Mouse (Mus musculus) yolk sac, embryonic 10.5 days (tissue): ENCODE results near the gene Pla2g7.

Source experiments
- DNase-seq: peaks from one replicate; pipeline ENCODE4 v3.0.0-alpha.2; 2017; ENCODE audit warnings: low spot score

Gene Pla2g7

DNA sequence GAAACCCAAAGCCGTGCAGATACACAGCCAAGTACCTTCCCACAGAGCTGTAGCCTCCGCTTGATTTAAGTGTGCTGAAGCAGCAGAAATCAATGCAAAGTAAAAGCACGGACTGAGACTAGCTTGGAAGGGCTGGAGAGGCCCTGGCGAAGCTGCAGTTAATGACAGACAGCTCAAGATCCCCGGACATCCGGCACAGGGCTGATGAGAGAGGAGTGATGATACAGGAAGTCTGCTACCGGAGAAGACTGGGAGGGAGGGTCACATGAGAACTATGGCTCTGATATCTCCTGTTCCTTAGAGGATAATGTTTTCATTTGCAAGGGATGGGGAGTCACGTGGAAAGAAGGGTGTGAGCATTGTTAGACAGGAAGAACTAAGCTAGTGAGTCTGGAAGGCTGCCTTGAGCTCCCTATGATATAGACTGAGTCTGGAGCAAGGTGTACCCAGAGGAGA lies 13.1 kb downstream of the Pla2g7 start:
- peak; percentile 35 for DNase-seq

DNA sequence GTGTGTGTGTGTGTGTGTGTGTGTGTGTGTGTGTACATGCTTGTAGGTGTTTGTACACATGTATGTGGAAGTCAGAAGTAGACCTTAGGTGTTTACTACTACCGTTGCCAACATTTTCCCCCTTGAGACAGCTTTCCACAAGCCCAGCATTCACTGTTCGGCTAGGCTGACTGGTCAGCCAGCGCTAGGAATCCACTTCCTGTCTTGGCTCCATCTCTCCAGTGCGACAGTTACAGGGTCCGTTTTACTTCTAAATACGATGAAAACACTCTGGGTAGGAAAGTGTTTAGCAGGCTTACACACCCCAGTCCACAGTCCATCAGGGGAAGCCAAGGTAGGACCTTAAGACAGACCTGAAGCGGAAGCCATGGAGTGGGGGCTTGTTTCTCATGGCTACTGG lies 16.9 kb downstream of the Pla2g7 start:
- DNase-seq, result no peak

DNA sequence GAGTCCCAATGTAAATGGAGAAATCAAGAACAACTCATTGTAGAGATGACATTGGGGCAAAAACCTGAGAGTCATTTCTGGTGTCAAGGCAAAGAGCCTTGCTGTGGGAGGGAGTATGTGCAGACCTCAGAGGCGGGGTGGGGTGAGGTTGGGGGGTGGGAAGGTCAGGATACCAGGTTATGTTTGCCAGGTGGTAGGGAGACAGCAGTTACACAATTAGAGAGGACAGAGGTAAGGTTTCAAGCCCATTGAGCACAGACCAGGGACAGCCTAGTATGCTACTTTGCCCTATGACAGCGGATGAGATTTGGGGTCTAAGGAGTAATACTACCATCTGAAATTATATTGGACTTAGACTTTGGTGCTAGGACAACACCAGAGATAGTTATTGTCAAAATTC lies 19.4 kb downstream of the Pla2g7 start:
- DNase-seq, result no peak

DNA sequence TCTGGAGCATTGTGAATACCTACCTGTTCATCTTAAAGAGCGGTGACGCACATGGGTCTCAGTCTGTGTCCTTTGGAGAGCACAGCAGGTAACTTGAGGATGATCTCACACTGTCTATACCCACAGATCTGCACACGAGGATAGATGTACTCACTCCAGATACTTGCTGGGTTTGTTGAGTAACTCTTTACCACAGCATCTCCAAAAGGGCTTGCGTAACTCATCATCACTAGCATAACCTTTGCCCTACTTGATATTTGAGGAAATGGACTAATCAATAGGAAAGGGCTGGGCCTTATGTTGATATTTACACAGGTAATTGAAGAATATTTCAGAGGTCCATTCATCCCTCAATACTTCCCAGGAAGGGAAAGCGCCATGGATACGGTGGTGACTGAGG lies 21.9 kb downstream of the Pla2g7 start:
- DNase-seq, result no peak

DNA sequence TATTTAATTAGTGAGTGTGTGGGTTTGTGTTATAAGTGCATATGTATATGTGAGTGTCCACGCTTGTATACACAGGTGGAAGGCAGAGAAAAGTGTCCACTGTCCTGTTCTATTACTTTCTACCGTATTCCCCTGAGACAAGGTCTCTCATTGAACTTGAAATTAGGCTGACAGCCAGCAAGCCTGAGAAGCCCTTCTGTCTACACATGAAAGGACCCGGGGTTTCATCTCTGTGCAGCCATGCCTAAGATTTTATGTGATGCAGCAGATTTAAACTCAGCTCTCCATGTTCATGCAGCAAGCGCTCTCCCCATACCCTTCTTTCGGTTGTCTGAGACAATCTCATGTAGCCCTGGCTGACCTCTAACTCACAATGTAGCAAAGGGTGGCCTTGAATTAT lies 22.6 kb downstream of the Pla2g7 start:
- DNase-seq, result no peak

DNA sequence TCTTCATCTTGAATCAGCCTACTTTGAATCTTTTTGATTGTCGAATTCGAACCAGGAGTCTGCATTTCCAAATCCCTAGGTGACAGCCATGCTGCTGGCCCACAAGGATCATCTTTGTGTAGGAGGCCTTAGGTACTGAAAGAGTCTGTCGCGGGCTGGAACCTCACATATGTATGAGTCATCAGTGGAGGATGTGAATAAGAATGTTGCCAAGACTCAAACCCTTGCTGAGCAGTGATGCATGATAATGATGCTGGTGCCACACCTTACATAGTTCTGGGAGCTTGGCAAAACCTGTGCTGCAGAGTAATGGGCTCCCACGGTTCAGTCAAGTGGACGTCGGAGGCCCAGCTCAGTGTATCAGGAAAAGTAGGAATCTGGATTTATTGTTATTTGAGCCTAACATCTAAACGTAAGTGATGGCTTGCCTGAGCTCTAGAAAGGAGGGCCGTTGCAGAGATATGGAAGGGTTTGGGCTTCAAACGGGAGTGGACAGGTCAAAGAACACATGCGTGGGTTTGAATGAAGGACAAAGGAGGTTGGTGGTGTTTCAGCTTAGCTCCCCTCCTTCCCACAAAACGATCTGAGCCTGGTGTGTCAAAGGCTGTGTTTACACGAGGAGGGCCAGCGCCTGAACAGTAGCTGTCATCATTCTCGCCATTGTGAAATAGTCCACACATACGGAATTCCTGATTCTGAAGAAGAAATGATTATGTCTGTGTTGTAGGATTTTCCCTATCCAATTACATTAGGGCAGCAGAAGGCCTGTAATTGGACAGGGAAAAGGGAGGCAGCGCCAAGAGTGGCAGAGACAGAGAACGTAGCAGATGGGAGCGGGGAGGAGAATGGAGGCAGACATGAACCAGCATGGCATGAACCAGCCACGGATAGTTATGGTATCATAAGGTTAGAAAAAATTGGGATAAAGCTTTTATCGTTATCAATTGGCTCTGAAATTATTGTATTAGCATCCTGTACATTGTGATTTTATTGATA lies 24.7 kb downstream of the Pla2g7 start:
- no peak for DNase-seq

DNA sequence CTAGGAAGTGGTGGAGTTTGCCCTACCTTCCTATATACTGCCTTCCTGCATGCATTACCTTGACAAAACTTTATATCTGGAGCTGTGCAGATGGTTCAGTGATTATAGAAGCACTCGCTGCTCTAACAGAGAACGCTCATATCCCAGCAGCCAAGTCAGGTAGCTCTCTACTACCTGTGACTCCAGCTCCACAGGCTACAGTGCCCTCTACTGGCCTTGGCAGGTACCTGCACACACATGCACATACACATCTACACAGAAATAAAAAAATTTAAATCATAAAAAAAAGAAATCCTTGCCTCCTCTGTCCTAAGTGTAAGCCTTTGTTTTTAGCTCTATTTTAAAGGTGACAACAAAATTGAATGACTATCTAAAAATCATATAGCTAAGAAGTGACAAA lies 29.8 kb downstream of the Pla2g7 start:
- no peak for DNase-seq

DNA sequence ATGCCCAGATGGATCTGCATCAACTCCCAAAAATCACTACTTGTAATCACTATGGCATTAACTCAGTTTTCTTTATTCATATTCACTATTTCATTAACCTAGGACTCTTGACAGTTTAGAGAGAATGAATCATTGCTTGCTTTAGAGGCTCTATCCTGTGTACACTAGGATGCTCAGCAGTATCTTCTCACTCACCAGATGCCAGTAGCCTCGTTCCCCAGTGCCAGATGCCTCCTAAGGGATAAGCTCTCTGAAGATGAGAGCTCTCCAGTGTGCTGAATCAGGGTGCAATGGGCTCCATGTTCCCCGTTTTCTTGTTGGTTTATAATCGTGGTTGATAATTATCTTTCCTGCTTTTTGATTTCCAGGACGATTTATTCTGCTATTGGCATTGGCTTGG lies 30.8 kb downstream of the Pla2g7 start:
- DNase-seq, result no peak

DNA sequence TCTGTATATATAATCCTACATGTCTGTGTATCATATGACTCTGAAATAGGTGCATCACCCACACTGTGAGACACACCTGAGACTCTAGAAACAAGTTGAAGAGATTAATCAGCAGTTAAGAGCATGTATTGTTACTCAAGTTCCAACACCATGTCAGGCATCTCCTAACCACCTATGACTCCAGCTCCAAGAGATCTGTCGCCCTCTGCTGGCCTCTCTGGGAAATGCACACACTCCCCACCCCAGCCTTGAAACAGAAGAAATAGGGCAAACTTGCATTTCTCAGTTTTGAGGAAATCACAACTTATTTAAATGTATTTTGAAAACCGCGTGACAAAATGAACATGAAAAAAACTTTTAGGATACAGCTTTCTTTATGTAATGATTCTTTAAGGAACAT lies 38.8 kb downstream of the Pla2g7 start:
- no peak for DNase-seq

DNA sequence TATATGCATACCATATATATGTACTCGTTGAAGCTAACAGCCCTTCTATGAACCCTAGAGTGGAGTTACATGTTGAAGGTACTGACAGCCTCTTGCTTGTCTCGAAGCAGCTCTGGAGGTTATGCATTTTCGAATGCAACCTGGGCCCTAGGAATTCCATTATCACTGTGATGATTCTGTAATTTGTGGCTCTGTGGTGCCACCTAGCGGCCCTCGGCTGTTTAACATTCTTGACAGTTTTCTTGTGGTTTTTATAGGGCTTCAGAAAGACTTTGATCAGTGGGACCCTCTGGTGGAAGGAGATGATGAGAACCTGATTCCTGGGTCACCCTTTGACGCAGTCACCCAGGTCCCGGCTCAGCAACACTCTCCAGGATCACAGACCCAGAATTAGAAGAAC lies 43.7 kb downstream of the Pla2g7 start:
- peak; percentile 30 for DNase-seq

DNA sequence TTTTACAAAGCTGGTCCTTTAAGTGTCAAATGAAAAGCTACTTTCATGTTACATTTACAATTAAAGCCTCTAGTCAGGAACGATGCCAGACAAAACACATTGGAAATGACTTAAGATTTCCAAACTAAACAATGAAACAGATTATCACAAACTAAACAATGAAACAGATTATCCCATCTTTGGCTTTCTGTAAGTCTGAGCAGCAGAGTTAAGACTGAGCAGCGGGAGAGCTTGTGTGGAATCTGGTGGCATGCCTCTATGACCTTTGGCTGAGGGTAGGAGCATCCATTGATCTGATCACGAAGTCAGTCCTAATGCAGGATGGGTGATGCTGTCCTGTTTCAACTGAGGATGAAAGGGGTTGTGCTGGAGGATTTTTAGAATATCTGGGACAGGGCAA lies 44.3 kb downstream of the Pla2g7 start:
- no peak for DNase-seq

DNA sequence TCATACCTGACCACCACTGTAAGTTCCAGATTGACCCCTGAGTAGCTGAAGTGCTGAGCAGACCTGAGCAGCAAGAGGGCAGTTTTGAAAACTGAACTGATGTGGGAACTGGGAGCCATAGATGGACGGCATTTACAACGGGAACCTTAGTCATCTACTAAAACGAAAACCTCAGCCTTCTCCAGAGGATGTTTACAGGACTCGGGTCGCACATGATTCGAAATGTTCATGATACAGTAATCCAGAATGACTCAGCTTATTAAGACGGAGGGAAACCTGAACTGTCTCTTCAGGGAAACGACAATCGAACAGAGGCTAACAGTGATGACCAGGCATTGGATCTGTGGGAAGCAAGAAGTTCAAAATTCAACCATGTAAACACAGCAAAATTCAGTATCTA lies 51.3 kb downstream of the Pla2g7 start:
- DNase-seq, result no peak

DNA sequence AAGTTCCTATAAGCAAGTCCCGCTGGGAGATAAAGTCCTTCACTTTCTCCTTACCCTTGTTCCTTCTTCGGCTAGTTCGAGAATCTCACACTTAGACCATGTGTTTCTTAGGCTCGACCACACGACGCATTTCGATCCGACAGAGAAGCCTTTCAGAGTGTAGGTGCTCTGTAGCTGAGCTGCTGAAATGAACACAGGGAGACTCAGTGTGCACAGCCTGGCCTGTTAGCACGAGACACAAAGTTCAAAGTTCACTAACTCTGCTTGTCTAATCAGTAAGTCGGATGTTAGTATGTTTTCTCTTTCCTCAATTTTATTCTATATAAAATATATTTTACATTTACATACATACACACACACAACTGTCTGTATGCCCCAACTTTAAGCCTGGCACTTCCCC lies 54.2 kb downstream of the Pla2g7 start:
- no peak for DNase-seq

DNA sequence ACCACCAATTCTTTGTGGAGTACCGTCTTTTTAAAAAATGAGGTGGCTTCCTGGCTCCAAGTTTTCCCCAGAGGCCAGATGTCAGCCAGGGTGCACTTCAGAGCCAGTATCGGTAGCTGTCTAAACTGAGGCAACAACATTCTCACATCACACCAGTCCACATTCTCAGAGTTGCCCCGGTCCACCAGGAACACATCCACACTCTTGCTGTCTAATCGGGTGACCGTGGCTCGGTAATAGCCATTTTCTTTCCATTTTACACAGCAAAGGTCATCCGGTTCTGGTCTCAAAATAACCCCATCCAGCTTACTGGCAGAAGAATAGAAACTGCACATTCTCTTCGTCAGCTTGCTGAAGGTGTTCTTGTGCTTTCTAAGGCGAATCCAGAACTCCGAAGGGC lies 60.3 kb downstream of the Pla2g7 start:
- no peak for DNase-seq

DNA sequence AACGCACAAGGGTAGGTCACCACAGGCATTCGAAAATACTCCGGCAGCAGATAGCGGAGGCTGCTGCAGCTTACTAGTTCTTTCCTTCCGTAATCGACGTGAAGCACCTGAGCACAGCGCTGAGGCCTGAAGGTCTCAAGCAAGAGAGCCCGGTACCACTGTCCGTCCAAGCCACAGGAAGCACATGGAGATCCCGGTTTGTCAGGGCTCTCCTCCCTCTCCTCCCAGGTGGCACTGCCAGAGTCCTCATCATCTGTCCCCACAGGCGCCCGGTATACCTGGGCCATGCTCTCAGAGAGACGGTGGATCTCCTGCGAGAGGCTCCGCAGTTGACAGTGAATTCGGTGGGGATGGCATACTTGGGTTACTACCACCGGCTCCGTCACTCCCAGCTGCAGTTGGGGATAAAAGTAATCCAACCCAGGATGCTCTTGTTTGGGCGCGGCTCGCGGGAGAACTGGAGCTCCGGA lies 61.2 kb downstream of the Pla2g7 start:
- DNase-seq, result no peak

DNA sequence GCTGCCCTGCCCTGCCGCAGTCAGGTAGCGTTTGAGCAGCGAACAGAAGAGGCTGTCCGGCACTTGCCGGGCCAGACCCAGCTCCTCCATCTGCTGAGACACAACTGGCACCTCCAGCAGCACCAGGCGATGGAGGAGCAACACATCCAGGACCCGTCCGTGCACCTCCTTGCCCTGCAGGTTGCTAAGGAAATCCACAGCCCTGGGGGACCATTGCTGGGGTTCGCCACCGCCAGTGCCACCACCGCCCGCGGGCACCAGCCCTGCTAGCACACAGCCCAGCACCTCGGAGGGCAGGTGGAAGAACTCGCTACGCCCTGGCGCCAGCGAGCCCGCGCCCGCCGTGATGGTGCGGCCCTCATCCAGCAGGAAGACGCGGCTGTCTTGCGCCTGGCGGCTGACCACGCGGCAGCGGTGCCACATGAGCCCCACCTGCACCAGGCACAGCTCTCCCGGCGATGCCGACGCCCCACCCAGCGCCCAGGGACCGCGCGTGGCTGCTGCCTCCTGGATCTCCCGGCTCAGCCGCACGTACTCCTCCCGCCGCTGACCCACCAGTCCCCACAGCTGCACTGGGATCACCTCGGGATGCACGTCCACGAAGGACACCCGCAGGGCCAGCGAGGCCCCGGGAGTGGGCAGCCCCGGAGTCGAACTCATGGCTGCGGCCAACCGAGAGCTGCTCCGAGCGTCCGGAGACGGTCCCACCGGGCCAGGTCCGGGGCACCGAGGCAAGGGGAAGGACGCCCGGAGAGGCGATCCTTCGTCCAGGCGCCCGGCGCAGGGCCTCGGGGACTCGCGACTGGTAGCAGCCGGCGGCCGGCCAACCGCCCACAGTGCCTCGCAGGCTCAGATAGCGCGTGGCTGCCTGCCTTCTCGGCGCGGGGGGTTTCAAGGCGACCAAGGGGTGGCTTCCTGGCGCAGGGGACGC lies 61.9 kb downstream of the Pla2g7 start, which contains the start of gene Tdrd6:
Gene Tdrd6 (minus strand): TSS at position 804 of the 931 bp plus-strand sequence.
- no peak for DNase-seq

DNA sequence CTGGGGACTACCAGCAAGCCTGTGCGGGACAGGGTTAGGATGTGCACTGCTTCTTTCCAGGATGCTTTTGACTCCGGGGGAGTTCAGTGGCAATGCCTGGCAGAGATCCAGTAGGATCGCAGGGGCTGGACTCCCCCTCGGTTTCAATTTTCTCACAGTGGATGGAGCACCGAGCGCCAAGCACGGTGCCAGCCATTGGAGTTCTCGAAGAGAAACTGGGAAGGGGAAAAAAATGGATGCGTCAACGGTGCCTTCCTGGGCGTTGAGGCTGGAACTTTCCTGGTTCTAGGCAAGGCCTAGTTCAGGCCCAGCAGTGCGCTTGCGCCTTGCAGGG lies 62.5 kb downstream of the Pla2g7 start:
- DNase-seq, result no peak

DNA sequence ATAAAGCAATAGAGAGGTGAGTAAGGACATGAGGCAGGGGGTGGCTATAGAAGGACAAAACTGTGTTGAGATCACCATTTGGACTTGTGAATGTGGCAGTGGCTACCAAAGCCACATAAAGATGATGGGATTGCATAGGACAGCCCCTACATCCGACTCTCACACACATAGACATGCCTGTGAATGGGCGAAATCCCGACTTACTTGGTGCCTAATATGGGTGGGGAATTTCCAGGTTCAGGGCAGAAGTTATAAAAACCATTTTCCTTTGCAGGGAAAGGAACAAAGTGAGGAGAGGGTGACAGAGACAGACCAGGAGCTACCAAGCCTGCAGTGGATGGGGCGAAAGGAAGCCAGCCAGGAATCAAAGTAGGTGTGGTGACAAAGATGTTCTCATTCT lies 69.2 kb downstream of the Pla2g7 start:
- no peak for DNase-seq

DNA sequence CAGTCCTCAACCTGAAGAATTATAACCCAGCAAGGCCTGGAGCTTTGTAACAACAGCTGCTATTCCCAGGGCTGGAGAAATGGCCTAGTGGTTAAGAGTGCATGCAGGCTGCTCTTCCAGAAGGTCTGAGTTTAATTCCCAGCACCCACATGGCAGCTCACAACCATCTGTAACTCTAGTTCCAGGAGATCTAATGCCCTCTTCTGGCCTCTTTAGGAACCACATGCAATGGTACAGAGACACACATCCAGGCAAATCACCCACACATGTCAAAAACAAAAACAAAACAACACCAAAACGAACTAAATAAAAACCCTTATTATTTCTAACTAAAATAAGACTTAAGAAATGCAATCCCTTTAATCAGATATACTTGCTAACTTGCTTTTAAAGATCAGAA lies 72.9 kb downstream of the Pla2g7 start:
- DNase-seq, result no peak

DNA sequence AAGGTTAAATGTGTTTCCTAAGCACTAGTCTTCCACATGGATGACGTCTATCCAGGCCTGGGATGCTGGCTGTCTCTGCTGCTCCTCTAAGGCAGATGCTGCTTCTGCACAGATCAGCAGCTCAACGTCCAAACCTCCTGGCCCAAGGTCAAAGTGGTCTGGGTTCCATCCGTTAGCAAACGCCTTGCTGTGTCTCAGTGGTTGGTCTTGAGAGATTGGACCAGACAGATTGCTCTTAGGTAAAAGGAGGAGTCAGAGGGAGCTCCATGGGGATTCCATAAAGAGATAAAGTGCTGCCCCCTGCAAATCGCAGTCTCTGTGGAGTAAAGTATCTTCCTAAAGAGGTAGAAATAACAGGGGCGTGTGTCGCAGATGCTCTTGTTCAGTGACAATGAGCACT lies 75.3 kb downstream of the Pla2g7 start:
- DNase-seq, result peak; percentile 9

DNA sequence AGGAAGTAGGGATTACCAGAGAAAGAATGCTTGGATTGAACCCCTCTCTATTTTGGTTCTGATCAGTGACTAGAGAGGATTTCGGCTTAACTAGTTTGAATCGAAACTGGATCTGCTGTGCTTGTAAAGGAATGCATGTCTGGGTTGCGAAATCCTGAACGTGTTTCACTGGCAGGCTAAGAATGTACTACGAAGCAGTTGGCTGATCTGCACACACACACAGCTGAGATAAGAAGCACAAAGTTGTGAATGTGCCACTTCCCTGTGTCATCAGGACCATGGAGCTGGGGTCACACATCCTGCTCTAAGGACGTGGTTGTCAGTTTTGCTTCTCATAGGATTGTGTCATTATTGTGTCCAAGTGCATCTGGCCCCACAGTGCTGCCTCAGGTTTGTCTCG lies 76.5 kb downstream of the Pla2g7 start:
- DNase-seq, result peak; percentile 50

DNA sequence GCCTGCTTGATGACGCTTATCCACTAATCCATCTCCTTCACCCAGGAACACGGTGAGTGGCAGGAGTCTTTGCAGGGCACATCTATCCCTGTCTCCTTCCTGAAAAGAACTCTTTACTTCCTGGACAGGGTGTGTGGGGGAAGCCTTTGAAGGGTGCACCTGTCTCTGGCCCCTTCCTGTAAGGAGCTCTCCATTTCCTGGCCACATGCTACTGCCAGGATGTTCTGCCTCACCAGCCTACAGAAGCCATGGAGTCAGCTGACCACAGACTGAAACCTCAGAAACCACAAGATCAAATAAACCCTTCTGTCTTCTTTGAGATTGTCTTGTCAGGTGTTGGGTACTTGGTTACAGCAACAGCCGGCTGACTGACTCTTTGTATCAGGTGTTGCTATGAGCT lies 77.2 kb downstream of the Pla2g7 start:
- DNase-seq, result no peak

DNA sequence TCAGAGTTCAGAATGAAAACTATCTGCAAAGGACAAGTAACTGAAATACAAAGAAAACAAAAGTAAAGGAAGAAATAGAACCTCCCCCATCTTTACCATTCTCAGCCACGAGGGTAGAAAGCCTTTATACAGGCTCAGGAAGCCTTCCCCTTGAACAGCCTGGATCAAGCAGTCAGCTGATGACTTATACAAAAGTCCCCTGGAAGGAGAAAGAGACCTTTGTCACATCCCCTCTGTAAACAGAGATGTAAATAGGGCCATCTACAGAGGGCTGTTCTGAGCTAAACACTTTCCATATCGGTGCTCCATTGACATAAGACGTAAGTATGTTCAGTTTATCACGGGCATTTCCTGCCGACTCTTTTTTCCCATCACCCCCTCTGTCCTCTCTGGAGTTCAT lies 79.0 kb downstream of the Pla2g7 start:
- DNase-seq, result no peak
